Mouse (Mus musculus) heart, embryonic 12.5 days (tissue): ENCODE results near the gene Tmeff1. TPM values are rescaled to one million over a fixed set of nuclear protein-coding genes. Genes with fewer than 3 reads are reported as not detected.
A peak's percentile ranks its signal among the peaks of the same experiment; 100 is the strongest.

Experiments
- ATAC-seq: fragments of 200-750 bp; cut with Nextera tagmentation; 2 replicates; pipeline ENCODE4 v1.8.0; 2017; ENCODE audit warnings: moderate TSS enrichment, moderate library complexity; ENCODE audit not compliant: insufficient number of reproducible peaks, low FRiP score
- H3K27ac ChIP-seq: fragments of 300-500 bp; sonication (generic); 2 replicates; pipeline ENCODE4 v1.5.1; 2016; ENCODE audit warnings: mild to moderate bottlenecking, moderate library complexity; ENCODE audit not compliant: poor library complexity, severe bottlenecking
- H3K27me3 ChIP-seq: fragments of 300-500 bp; sonication (generic); replicated peaks from 2 replicates; pipeline ENCODE4 v1.6.1; 2016; ENCODE audit warnings: mild to moderate bottlenecking, moderate library complexity
- H3K36me3 ChIP-seq: fragments of 300-500 bp; sonication (generic); 2 replicates; pipeline ENCODE4 v1.6.1; 2016; ENCODE audit warnings: mild to moderate bottlenecking, moderate library complexity
- H3K4me1 ChIP-seq: fragments of 300-500 bp; sonication (generic); replicated peaks from 2 replicates; pipeline ENCODE4 v1.6.1; 2016; ENCODE audit warnings: mild to moderate bottlenecking
- H3K4me2 ChIP-seq: fragments of 300-500 bp; sonication (generic); 2 replicates; pipeline ENCODE4 v1.6.1; 2016; ENCODE audit warnings: mild to moderate bottlenecking, moderate library complexity
- H3K4me3 ChIP-seq: fragments of 300-500 bp; sonication (generic); 2 replicates; pipeline ENCODE4 v1.5.1; 2016; ENCODE audit warnings: mild to moderate bottlenecking
- H3K9ac ChIP-seq: fragments of 300-500 bp; sonication (generic); 2 replicates; pipeline ENCODE4 v1.6.1; 2016; ENCODE audit warnings: mild to moderate bottlenecking, moderate library complexity
- H3K9me3 ChIP-seq: fragments of 300-500 bp; sonication (generic); replicated peaks from 2 replicates; pipeline ENCODE4 v1.6.1; 2016; ENCODE audit warnings: mild to moderate bottlenecking, moderate library complexity
- WGBS: fragments of 180-500 bp; shearing (Covaris S2); methylation state at CpG from one replicate; pipeline ENCODE4 v1.1.7; 2016; 5-methylcytosine and 5-hydroxymethylcytosine counted together
- polyA plus RNA-seq: library from polyadenylated mRNA; unstranded; fragments of >200 nt; fragmentation: Nextera tagmentation; extraction: Ambion mirVana; gene quantifications from 2 replicates; pipeline ENCODE4 v1.2.1, GENCODE M21; 2016

Tmeff1 gene
- polyA plus RNA-seq: 54.8 and 55.4 TPM in 2 replicates

DNA sequence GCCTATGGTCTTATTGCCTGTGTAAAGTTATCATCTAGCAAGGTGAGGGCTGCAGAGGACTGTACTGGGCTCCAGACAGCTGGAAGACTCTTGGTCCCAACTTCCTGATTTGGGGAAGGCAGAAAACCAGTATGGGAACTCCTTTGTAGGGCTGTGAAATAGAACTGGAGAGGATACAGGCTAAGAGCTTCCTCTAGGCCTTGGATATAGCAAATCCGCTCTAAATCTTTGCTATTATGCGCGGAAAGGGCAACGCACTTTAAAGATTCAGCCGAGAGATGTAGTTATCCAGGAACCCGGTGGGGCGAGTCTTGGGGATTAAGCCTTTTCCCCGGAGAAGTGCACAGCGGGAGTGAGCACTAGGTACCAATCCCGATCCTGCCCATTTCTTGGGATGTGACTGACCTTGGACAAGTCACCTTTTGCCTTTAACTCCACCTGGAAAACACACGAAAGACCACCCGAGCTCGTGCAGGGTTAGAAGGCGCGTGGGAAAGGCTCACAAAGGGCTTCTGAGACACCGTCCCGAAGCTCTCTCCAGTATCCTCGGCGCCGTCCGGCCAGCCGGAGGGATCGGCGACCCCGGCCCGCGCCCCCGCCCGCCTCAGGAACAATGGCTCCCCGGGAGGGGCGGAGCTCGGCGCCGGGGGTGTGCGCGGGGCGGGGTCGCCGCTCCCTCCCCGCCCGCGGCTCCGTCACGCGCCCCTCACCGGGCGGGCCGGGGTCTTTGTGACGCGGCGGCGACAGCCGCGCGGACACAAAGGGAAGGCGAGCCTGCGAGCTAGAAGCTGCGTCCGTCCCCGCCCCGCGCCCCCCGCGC lies at the start of gene Tmeff1:
Tmeff1 (plus strand) TSS at position 754 of the 820 bp plus-strand sequence.
- Histone ChIP-seq H3K27ac (peak within 1 kb of the TSS; percentile 87), H3K9me3 (no peaks in the 10 kb centered on the region), H3K4me2 (peak within 1 kb of the TSS; percentile 85), H3K4me3 (peak within 1 kb of the TSS; percentile 79), H3K4me1 (peaks cover 23% of the 10 kb centered on the region), H3K27me3 (no peaks in the 10 kb centered on the region), H3K9ac (peak within 1 kb of the TSS; percentile 92), H3K36me3 (peaks cover 3% of the 10 kb centered on the region; the same call in 1 of the 2 replicates)
- WGBS: under 1% methylated on average over 51 of the region's 64 CpGs
- peak; percentile 82 for ATAC-seq

DNA sequence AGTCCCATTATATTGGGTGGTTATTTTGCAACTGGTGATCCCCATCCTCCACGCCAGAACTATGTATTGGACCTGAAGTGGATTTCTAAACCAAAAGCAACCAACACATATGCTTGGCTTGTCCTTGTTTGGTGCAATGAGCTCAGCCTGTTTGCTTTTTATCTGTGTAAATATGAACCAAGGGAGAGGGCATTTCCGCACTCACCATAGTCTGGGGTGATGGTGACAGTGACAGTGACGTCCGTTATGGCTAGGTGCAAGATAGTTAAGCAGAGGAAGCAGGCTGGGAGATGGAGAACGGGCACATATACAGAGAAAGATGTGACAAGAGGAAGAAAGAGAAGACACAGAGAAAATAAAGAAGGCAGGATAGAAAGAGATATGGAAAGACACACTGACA lies 48.7 kb upstream of the Tmeff1 start:
- 75% methylated on average over 5 of the region's 5 CpGs for WGBS
- Histone ChIP-seq H3K27me3 (no peaks in the 10 kb centered on the region), H3K4me3 (no peak overlapping the region), H3K4me1 (no peaks in the 10 kb centered on the region), H3K9ac (no peak overlapping the region), H3K9me3 (no peaks in the 10 kb centered on the region), H3K27ac (no peak overlapping the region), H3K4me2 (no peak overlapping the region), H3K36me3 (no peaks in the 10 kb centered on the region)
- no peak for ATAC-seq

DNA sequence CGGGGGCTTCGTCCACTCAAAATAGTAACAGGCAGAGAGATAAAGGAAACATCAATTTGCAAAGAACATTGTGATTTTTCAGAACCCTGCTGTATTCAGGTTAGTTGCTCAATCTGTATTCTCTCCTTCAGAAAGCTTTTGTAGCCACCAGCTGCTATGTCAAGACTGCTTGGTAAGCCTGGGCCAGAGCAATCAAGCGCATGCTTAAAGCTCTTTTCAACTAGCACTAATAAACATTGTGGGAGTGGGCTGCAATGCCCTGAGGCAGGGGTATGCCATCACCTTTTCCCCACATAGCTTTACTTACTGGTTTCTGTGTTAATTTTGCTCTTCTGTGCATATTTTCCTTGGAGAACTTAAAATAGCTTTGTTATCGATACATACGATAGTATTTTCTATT lies 48.0 kb upstream of the Tmeff1 start:
- Histone ChIP-seq H3K9ac (no peak overlapping the region), H3K27me3 (no peaks in the 10 kb centered on the region), H3K9me3 (no peaks in the 10 kb centered on the region), H3K4me1 (peaks cover 7% of the 10 kb centered on the region), H3K27ac (no peak overlapping the region), H3K4me2 (no peak overlapping the region), H3K4me3 (no peak overlapping the region), H3K36me3 (no peaks in the 10 kb centered on the region)
- no peak for ATAC-seq
- WGBS: 79% methylated on average over 5 of the region's 5 CpGs

DNA sequence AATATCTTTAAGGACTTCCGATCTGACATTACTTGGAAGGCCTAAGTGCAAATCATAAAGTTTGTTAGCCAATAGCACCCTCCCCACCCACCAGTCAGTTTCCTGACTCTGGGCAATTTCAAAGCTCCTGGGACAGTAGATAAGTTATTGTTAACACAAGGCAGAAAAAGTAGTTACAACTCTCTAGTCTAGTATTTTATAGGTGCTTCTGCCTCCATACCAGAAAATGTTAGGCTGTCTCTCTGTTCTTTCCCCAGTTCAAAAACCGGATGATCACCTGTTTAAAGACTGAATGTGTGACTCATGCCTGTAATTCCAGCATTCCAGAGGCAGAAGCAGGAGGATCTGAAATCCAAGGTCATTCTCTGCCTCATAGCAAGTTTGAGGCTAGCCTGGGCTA lies 46.4 kb upstream of the Tmeff1 start:
- Histone ChIP-seq H3K9me3 (no peaks in the 10 kb centered on the region), H3K4me1 (peaks cover 22% of the 10 kb centered on the region), H3K4me3 (no peak overlapping the region), H3K27ac (no peak overlapping the region), H3K27me3 (no peaks in the 10 kb centered on the region), H3K36me3 (no peaks in the 10 kb centered on the region), H3K4me2 (no peak overlapping the region), H3K9ac (no peak overlapping the region)
- 83% methylated on average over 2 of the region's 2 CpGs for WGBS
- no peak for ATAC-seq

DNA sequence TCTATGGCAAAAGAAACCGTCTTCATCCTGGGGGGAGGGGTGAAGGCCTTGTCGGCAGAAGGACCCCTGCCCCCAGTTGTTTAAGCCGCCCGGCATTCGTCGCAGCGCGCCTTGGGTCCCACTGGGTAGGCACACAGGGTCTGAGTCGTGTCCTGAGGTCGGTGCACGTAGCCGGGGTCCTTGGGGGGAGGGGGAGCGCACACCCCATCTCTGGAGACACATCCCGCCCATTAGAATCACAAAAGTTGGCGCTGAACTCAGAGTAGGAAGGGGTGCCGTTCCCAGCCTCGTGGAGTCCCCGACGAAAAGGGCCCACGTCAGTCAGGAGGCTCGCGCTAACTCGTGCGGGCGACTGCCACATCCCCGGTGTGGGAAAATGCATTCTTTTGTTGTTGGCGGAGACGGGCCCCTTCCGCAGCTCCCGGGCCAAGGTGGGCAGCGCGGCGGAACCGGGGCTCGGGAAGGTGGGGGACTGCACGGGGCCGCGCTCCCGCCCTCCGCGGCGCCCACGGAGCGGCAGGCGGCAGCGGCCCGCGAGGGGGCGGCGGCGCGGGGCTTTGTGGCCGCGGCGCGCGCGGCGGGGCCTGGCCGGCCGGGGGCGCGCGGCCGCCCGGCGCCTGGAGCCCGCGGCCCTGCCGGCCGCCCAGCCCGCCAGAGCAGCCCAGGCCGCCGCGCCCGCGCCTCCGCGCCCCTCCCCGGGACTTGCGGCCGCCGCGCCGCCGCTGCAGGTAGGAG lies 45.0 kb upstream of the Tmeff1 start, which contains the start of gene Msantd3:
Msantd3 (plus strand) TSS at position 95 of the 735 bp plus-strand sequence.
- H3K9ac ChIP-seq: peak within 1 kb of the TSS; percentile 98
- H3K9me3 ChIP-seq: no peaks in the 10 kb centered on the region
- peak within 1 kb of the TSS; percentile 86 for H3K4me2 ChIP-seq
- H3K27ac ChIP-seq: peak within 1 kb of the TSS; percentile 94
- H3K27me3 ChIP-seq: no peaks in the 10 kb centered on the region
- peaks cover 35% of the 10 kb centered on the region for H3K4me1 ChIP-seq
- ATAC-seq: peak; percentile 73
- WGBS: 11% methylated on average over 75 of the region's 86 CpGs
- H3K4me3 ChIP-seq: peak within 1 kb of the TSS; percentile 85
- no peaks in the 10 kb centered on the region for H3K36me3 ChIP-seq

DNA sequence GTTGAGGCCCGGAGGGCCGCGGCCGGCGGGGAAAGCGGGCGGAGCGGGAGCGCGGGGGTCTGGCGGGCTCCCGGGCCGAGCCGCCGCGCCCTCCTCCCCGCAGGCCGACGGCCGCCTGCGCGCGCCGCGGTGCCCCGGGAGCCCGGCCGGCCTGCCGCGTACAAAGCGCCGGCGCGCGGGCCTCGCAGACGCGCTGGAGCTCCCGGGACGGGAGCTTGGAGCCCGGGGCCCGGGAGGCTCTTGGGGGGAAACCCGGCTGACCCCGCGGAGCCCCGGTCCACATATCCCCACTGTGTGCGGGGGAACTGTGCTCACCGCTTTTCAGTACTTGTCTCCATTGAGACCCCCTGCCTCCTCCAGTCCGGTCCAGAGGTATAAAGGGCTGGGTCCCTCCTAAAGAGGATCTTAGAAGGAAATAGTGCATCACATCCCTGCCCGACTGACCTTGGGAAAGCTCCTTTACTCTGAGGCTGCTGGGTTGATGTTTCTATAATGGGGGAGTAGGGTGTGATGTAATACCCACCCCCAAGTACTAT lies 44.3 kb upstream of the Tmeff1 start:
- H3K4me1 ChIP-seq: peaks cover 42% of the 10 kb centered on the region
- H3K9me3 ChIP-seq: no peaks in the 10 kb centered on the region
- H3K27me3 ChIP-seq: no peaks in the 10 kb centered on the region
- H3K9ac ChIP-seq: peak overlapping the region; percentile 98
- H3K4me2 ChIP-seq: peak overlapping the region; percentile 86
- WGBS: under 1% methylated on average over 50 of the region's 50 CpGs
- peak overlapping the region; percentile 94 for H3K27ac ChIP-seq
- H3K36me3 ChIP-seq: no peaks in the 10 kb centered on the region
- peak; percentile 49 for ATAC-seq
- H3K4me3 ChIP-seq: peak overlapping the region; percentile 85

DNA sequence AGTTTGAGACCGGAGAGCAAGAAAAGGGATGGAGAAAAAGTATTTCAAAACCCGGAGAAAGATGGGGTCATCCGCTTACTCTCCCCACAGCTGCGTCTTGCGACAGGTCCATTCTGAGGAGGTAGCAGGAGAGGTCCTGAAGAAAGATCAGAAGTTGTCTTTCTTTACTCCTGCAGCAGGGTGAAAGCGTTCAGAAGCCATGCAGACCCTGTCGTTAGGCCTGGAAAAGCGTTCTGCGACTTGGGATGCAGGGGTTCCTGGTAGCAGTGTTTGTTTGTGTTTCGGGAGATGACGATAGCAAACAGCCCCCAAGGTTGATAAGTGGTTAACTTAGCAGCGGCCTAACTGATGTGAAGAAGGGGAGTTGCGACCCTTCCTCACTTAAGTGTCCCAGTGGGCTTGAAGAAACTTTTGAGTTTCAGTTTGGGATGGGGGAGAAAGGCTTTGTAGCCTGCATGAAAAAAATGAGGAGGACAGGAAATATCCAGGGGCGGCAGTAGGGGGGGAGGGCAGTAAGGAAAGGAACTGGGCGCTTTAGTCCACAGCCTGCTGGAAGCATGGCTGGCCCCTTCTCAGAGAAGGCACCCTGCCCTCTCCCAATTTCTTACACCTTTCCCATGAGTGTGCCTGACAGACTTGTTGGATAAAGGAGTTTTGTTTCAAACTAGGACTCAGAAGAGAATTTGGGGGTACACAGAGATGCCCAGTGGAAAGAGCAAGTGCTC lies 43.3 kb upstream of the Tmeff1 start:
- Histone ChIP-seq H3K4me1 (peaks cover 52% of the 10 kb centered on the region), H3K27me3 (no peaks in the 10 kb centered on the region), H3K27ac (peak overlapping the region; percentile 49; the same call in 1 of the 2 replicates), H3K4me2 (peak overlapping the region; percentile 86), H3K4me3 (peak overlapping the region; percentile 85), H3K36me3 (no peaks in the 10 kb centered on the region), H3K9ac (peak overlapping the region; percentile 83), H3K9me3 (no peaks in the 10 kb centered on the region)
- 4% methylated on average over 15 of the region's 15 CpGs for whole genome bisulfite sequencing
- no peak for ATAC-seq

DNA sequence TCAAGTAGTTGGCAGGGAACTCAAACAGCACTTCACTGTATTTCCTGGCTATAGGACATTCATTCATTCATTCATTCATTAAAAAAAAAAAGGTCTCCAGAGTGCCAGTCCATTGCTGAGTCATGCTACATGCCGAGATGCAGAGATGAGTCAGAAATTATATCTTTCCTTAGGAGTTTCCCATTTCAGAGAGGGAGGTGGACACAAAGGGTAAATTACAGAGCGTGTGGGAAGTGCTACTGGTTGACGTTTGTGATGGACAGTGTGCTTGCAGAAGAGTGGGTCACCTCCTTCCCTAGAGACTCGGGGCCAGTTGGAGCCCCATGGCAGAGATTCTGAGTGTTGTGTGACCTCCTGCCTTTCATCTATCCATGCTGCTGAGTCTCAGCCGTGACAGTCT lies 42.6 kb upstream of the Tmeff1 start:
- 19% methylated on average over 5 of the region's 5 CpGs for WGBS
- Histone ChIP-seq H3K4me2 (peak overlapping the region; percentile 86), H3K4me3 (peak overlapping the region; percentile 85; the same call in 1 of the 2 replicates), H3K36me3 (no peaks in the 10 kb centered on the region), H3K27me3 (no peaks in the 10 kb centered on the region), H3K9ac (no peak overlapping the region), H3K27ac (no peak overlapping the region), H3K9me3 (no peaks in the 10 kb centered on the region), H3K4me1 (peaks cover 59% of the 10 kb centered on the region)
- ATAC-seq: no peak

DNA sequence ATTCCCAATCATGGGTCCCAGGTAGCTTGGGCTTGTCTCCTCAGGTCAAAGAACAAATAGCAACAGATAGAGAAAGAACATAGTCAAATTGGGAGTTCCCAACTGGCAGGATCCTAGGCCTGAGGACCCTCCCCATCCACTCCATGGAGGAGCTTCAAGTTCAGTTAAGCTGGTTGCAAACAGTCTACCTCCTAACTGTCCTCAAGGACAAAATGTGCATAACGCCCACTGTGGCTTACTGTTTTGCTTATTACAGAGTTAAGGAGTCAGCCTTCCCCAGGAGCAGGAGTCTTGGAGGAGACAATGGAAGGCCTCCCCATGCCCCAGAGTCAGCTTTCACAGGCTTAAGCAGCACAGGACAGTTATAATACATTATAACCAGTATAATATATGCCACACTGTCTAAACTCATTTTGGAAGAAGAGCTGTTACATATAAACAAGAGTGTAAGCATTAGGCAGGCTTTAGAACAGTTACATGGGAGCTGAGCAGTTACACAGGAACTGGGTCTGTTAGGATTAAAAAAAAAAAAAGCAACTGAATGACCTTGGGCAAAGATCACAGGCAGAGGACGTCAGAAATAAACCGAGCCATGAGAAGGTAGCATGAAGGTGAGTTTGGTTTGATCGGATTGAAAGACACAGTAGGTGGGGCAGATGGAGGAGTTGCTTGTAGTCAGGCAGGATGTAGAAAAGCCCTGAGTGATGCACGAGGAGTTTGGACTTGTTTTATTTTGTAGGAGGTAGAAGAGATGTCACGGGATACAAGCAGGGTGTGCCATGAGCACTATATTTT lies 41.7 kb upstream of the Tmeff1 start:
- WGBS: 64% methylated on average over 6 of the region's 6 CpGs
- Histone ChIP-seq H3K4me2 (no peak overlapping the region), H3K4me1 (peaks cover 66% of the 10 kb centered on the region), H3K27ac (no peak overlapping the region), H3K9ac (no peak overlapping the region), H3K9me3 (no peaks in the 10 kb centered on the region), H3K36me3 (no peaks in the 10 kb centered on the region), H3K4me3 (no peak overlapping the region), H3K27me3 (no peaks in the 10 kb centered on the region)
- ATAC-seq: no peak

DNA sequence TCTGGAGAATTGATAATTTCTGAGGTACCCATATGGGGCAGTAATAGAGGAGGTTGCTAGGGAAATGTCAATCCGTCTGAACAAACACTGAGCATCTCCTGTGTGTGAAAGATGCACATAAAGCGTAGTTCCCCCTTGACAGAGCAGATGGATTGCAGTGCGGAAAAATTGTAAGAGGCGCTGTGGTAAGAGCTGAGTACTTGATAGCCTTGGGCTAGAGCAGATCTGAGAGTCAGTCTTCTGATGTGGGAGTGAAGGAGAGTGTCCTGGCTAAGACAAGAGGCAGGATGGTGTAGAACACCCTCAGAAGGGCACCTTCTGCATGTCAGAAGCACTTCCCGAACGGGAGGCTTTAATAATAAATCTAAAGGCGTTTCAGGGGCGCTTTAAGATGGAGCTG lies 40.8 kb upstream of the Tmeff1 start:
- WGBS: 58% methylated on average over 8 of the region's 8 CpGs
- no peak for ATAC-seq
- Histone ChIP-seq H3K4me2 (no peak overlapping the region), H3K9ac (no peak overlapping the region), H3K4me1 (peaks cover 74% of the 10 kb centered on the region), H3K27ac (0 out of 2 replicates have a peak overlapping the region, but pooled peaks have one; percentile 34), H3K9me3 (no peaks in the 10 kb centered on the region), H3K36me3 (no peaks in the 10 kb centered on the region), H3K4me3 (no peak overlapping the region), H3K27me3 (no peaks in the 10 kb centered on the region)
